Mouse (Mus musculus) forebrain, embryonic 14.5 days (tissue): Measurements from ENCODE around the gene Kcnip4. TPM values are rescaled to one million over a fixed set of nuclear protein-coding genes. Genes with fewer than 3 reads are reported as not detected.

Source experiments
- ATAC-seq: fragments of 200-750 bp; cut with Nextera tagmentation; 2 replicates; pipeline ENCODE4 v1.8.0; 2017; ENCODE audit warnings: mild to moderate bottlenecking, moderate library complexity
- DNase-seq: peaks from one replicate; pipeline ENCODE4 v3.0.0-alpha.2; 2015; ENCODE audit warnings: low spot score
- H3K27ac ChIP-seq: fragments of 300-500 bp; sonication (generic); 2 replicates; pipeline ENCODE4 v1.5.1; 2014; ENCODE audit warnings: low read depth, mild to moderate bottlenecking, control low read depth, low read length, moderate library complexity
- H3K27me3 ChIP-seq: fragments of 300-500 bp; sonication (generic); replicated peaks from 2 replicates; pipeline ENCODE4 v1.6.1; 2014; ENCODE audit warnings: low read length, control low read depth, mixed read lengths; ENCODE audit not compliant: control insufficient read depth, insufficient read depth
- H3K36me3 ChIP-seq: fragments of 300-500 bp; sonication (generic); 2 replicates; pipeline ENCODE4 v1.6.1; 2014; ENCODE audit warnings: low read length, control low read depth; ENCODE audit not compliant: control insufficient read depth, insufficient read depth
- H3K4me1 ChIP-seq: fragments of 300-500 bp; sonication (generic); 2 replicates; pipeline ENCODE4 v1.6.1; 2014; ENCODE audit warnings: antibody characterized with exemption, low read length, control low read depth; ENCODE audit not compliant: control insufficient read depth, insufficient read depth
- H3K4me2 ChIP-seq: fragments of 300-500 bp; sonication (generic); 2 replicates; pipeline ENCODE4 v1.6.1; 2014; ENCODE audit warnings: mild to moderate bottlenecking, control low read depth, low read length
- H3K4me3 ChIP-seq: fragments of 300-500 bp; sonication (generic); 2 replicates; pipeline ENCODE4 v1.5.1; 2014; ENCODE audit warnings: low read depth, low read length, control low read depth
- H3K9ac ChIP-seq: fragments of 300-500 bp; sonication (generic); 2 replicates; pipeline ENCODE4 v1.6.1; 2014; ENCODE audit warnings: mild to moderate bottlenecking, low read length, control low read depth, moderate library complexity
- H3K9me3 ChIP-seq: fragments of 300-500 bp; sonication (generic); replicated peaks from 2 replicates; pipeline ENCODE4 v1.6.1; 2016; ENCODE audit warnings: low read length, control low read depth, mixed read lengths; ENCODE audit not compliant: control insufficient read depth
- WGBS: fragments of 180-500 bp; shearing (Covaris S2); extraction: QIAGEN DNeasy Blood & Tissue Kit; methylation state at CpG from one replicate; pipeline ENCODE4 v1.1.7; 2014; 5-methylcytosine and 5-hydroxymethylcytosine counted together
- polyA plus RNA-seq: library from polyadenylated mRNA; unstranded; fragments of >200 nt; fragmentation: Nextera tagmentation; extraction: Ambion mirVana; gene quantifications from 2 replicates; pipeline ENCODE4 v1.2.1, GENCODE M21; 2014

The Kcnip4 gene
- polyA plus RNA-seq, 1 experiment from 2014 or later = 8.0 TPM

DNA sequence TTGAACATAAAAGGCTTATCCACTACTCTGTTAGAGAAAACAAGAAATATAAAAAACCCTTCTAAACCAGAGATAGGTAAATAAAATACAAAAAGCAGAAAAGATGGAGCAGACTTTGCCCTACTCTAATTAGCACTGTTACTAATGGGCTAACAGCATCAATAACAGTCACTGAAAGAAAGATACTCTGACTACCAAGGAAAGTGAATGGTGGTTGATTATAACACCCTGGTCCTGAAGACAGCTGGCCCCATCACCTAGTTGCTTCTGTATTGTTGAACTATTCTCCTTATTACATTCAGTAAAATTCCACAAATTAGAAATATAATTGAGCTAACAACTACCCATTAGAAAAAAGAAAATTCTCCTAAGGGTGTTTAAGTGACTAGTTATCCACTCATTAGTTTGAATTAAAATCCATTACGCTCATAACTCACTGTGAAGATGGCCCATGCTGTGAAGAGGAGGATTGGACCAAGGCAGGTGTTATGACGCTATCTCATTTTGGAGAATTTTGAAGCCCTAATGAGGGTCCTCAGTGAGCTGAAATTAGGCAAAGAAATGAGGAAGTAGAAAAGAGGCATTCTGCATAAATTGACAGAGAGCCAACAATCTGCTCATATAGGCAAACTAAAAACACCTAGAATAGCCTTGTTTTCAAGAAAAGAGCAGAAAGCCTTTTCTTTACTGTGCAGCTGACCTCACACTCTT is 582.2 kb downstream of the Kcnip4 start:
- no peak overlapping the region for H3K9ac ChIP-seq
- H3K9me3 ChIP-seq = no peaks in the 10 kb centered on the region
- no peak overlapping the region for H3K27ac ChIP-seq
- H3K4me1 ChIP-seq = no peaks in the 10 kb centered on the region
- WGBS = 56% methylated on average over 2 of the region's 2 CpGs
- H3K36me3 ChIP-seq = no peaks in the 10 kb centered on the region
- no peak overlapping the region for H3K4me2 ChIP-seq
- ATAC-seq = peak; percentile 72
- DNase-seq = peak; percentile 46
- H3K4me3 ChIP-seq = no peak overlapping the region
- no peaks in the 10 kb centered on the region for H3K27me3 ChIP-seq

DNA sequence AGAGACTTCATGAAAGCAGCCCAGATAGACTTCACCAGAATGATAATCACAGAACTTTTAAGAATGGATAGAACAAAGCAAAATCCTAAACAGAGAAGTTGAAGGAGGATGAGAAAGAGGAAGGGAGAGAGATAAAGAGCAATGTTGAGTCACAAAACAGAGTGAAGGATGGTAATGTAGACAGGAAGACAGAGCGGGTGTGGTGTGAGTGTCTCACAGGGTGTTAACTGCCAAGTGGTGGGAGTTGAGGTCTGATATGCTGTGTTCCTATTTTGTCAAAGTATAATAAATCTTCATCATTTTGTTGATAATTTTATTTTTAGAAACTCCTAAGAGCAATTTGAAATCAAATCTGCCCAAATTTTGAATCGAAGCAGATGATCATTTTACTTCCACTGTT is 592.8 kb downstream of the Kcnip4 start:
- Histone ChIP-seq H3K27ac (no peak overlapping the region), H3K9ac (no peak overlapping the region), H3K9me3 (no peaks in the 10 kb centered on the region), H3K4me2 (no peak overlapping the region), H3K27me3 (no peaks in the 10 kb centered on the region), H3K4me3 (no peak overlapping the region), H3K36me3 (no peaks in the 10 kb centered on the region), H3K4me1 (no peaks in the 10 kb centered on the region)
- DNase-seq (no peak), ATAC-seq (no peak)
- 92% methylated on average over 2 of the region's 2 CpGs for WGBS

DNA sequence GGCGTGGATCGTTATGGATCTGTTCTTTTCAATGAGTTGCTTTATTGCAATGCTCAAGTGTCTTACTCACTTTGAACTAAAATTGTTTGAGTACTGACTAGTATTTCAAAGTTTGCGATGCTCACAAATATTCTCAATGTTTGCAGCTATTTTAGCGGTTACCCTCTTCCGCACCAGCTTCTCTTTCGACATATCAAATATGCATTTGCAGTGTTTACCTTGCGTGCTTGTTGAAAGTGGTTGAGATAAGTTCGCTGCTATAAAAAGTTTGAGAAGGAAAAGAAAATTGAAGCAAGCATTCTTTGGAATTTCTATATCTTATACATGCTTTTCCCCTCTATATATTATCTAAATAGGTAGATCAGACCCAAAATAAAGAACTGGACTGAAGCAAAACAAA is 634.5 kb downstream of the Kcnip4 start:
- 64% methylated on average over 8 of the region's 8 CpGs for WGBS
- 0 out of 2 replicates have a peak, but pooled peaks have one; percentile 12 for ATAC-seq

DNA sequence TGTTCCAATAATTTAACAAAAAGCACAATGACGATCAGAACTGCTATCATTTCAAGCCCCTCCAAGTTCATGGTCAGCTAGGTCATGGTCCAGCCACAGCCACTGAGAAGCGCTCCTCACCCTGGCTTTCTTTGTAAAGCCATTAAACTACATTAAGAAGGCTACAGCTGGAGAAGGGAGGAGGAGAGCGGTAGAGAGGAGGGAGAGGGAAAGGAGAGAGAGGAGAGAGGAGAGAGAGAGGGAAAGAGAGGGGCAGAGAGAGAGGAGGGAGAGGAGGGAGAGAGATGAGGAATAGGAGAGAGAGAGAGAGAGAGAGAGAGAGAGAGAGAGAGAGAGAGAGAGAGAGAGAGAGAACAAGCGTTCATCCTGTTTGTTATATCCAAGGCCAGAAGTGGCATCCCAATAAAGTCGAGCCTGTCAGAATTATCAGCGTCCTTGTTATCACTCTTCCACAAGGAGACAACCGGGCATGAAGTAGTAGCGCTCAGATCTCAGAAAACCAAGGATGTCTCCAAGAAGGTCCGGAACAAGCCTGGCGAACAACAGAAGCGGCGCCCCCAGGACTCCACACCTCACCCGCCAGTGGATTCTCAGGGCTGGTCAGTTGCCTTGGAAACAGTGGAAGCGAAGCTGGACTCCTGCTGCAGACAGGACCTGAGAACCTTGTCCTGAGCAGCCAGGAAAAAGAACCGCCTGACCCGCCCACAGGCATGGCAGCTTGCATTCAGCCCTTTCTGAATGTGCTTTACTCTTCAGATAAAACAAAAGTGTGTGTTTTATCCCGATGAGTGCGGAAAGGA is 635.1 kb downstream of the Kcnip4 start:
- DNase-seq = peak; percentile 61

More for the DNA sequence above, 634.5 kb downstream of the Kcnip4 start:
- Histone ChIP-seq H3K27ac (no peak overlapping the region), H3K4me3 (peak overlapping the region; percentile 24), H3K27me3 (no peaks in the 10 kb centered on the region), H3K4me1 (no peaks in the 10 kb centered on the region), H3K9me3 (no peaks in the 10 kb centered on the region), H3K4me2 (peak overlapping the region; percentile 63), H3K9ac (peak overlapping the region; percentile 52; the same call in 1 of the 2 replicates), H3K36me3 (no peaks in the 10 kb centered on the region)
- no peak for DNase-seq

DNA sequence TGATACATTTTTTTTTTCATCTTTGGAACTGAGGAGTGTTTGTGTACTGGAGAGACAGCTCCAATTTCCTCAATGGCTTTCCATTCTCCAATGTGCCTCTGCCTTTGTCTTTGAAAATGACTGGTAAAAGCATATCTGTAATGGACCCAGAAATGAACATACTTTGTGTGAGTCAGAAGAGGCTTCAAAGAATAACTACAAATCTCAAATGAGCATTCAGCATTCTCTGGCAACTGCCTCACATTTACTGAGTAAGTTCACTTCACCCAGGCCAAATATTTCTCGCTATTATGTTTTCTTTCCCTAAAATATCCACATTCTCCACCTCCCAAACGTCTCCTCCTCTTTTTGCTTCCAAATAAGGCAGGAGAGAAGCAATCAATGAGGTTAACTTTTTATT is 646.6 kb downstream of the Kcnip4 start:
- 82% methylated on average over 2 of the region's 2 CpGs for WGBS
- H3K9me3 ChIP-seq = no peaks in the 10 kb centered on the region
- no peak overlapping the region for H3K27ac ChIP-seq
- H3K4me1 ChIP-seq = no peaks in the 10 kb centered on the region
- no peak overlapping the region for H3K4me2 ChIP-seq
- H3K27me3 ChIP-seq = no peaks in the 10 kb centered on the region
- no peaks in the 10 kb centered on the region for H3K36me3 ChIP-seq
- H3K9ac ChIP-seq = no peak overlapping the region
- ATAC-seq = no peak
- no peak for DNase-seq
- H3K4me3 ChIP-seq = no peak overlapping the region

More for the DNA sequence above, 635.1 kb downstream of the Kcnip4 start:
- no peak overlapping the region for H3K27ac ChIP-seq
- peak overlapping the region; percentile 63 for H3K4me2 ChIP-seq
- peak overlapping the region; percentile 52 for H3K9ac ChIP-seq
- 3% methylated on average over 18 of the region's 18 CpGs for WGBS
- H3K4me3 ChIP-seq = peak overlapping the region; percentile 24
- no peaks in the 10 kb centered on the region for H3K9me3 ChIP-seq
- H3K36me3 ChIP-seq = no peaks in the 10 kb centered on the region
- ATAC-seq = peak; percentile 87
- H3K4me1 ChIP-seq = no peaks in the 10 kb centered on the region
- no peaks in the 10 kb centered on the region for H3K27me3 ChIP-seq

DNA sequence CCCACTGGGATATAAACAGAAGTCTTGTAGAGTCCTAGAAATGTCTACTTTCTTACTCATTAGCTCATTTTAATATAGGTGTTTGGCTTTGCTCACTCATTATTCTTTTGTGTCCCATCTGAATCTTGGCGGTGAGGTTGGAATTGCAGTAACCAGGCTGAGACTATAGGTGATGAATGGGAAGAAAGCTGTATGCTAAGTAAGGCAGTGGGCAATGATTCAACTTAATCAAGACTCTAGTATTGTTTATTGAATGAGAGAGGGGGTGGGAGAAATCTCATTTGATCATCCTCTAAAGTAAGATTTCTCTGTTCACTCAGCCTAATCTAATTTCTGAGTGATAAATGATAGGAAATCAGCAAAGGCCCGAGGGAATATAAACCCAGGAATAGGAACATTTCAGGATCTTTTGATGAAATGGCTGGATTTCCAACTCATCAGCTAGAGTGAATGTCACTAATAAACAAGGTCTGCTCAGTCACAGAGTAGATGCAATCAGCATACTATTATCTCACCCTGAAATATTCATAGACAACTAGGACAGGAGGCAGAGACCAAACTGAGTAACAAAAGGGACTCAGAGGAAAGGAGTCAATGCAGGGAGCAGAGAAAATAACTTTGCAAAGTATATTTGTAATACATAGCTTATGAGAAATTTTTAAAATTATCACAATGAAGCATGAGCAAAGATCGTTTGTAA is 660.3 kb downstream of the Kcnip4 start:
- peak; percentile 70; the same call in 1 of the 2 replicates for ATAC-seq
- 45% methylated on average over 3 of the region's 3 CpGs for WGBS

DNA sequence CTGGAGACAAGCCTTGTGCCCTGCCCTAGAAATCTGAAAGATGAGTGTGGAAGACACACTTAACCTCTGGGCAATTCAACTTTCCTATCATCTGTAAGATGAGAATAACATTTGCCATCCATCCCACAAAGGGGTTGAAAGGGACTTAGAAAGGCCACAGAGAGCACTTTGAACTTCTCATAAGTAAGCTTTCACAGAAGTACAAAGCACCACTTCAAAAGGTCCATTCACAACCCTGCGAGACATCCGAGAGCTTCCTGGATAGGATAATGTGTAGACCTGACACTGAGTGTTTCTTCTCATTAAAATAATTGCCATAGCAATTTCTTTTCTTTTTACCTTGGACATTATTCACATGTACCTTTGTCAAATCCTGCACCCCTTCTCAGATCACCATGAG is 683.7 kb downstream of the Kcnip4 start:
- 16% methylated on average over 2 of the region's 2 CpGs for WGBS
- ATAC-seq = no peak; the same call in 1 of the 2 replicates
- Histone ChIP-seq H3K27ac (no peak overlapping the region), H3K9ac (no peak overlapping the region), H3K4me2 (no peak overlapping the region), H3K4me1 (no peaks in the 10 kb centered on the region), H3K9me3 (no peaks in the 10 kb centered on the region), H3K4me3 (no peak overlapping the region), H3K27me3 (no peaks in the 10 kb centered on the region), H3K36me3 (no peaks in the 10 kb centered on the region)
- peak; percentile 34 for DNase-seq

More for the DNA sequence above, 660.3 kb downstream of the Kcnip4 start:
- H3K27me3 ChIP-seq = no peaks in the 10 kb centered on the region
- H3K9me3 ChIP-seq = no peaks in the 10 kb centered on the region
- no peak overlapping the region for H3K4me3 ChIP-seq
- no peak overlapping the region for H3K9ac ChIP-seq
- DNase-seq = peak; percentile 49
- no peak overlapping the region for H3K27ac ChIP-seq
- H3K36me3 ChIP-seq = no peaks in the 10 kb centered on the region
- H3K4me1 ChIP-seq = no peaks in the 10 kb centered on the region
- no peak overlapping the region for H3K4me2 ChIP-seq

DNA sequence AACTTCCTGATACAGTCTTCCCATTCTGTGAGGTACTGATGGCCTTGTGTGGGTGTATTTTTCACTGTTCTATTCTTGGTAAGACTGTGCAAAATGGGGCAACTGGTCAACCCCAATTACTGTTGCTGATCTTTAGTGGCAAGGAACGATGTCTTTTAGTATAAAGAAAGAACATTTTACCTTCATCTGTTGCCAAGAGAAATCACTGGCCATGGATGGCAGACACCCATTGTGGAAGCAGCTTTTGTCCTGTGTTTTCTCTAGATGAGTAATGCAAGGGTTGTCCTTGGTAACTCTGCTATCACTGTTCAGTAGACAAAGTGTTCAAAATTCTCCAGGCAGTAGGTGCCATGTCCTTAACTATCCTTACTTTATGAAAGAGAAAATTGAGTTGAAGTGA is 729.2 kb downstream of the Kcnip4 start:
- Histone ChIP-seq H3K9me3 (no peaks in the 10 kb centered on the region), H3K27me3 (no peaks in the 10 kb centered on the region), H3K4me3 (no peak overlapping the region), H3K4me2 (no peak overlapping the region), H3K9ac (no peak overlapping the region), H3K36me3 (no peaks in the 10 kb centered on the region), H3K27ac (no peak overlapping the region), H3K4me1 (no peaks in the 10 kb centered on the region)
- no peak for ATAC-seq
- WGBS = 55% methylated on average over 1 of the region's 1 CpGs
- DNase-seq = peak; percentile 4
